Mouse (Mus musculus) large intestine, adult 2 months (tissue): Measurements from ENCODE around the gene Ung. TPM values are rescaled to one million over a fixed set of nuclear protein-coding genes. Genes with fewer than 3 reads are reported as not detected.

ENCODE experiments used
- DNase-seq: peaks from one replicate; pipeline ENCODE4 v3.0.0-alpha.2; 2012; ENCODE audit warnings: low read depth, low spot score
- WGBS: fragments of 180-500 bp; shearing (Covaris S2); methylation state at CpG from one replicate; pipeline ENCODE4 v1.1.7; 2018; 5-methylcytosine and 5-hydroxymethylcytosine counted together
- polyA plus RNA-seq: library from polyadenylated mRNA; depleted of rRNA; stranded (reverse); fragments of >200 nt; gene quantifications from 2 replicates; pipeline ENCODE4 v1.2.3, GENCODE M21; 2012; rRNA removed

Ung gene
- 10.5 and 11.7 TPM in 2 replicates for polyA plus RNA-seq

- WGBS: 1% methylated on average over 29 of the region's 29 CpGs
Measured at GRCm38 (mm10) chr5:114130211-114130605, at the start of gene Ung. Ung (plus strand) TSS chr5:114130386.

GRCm38 (mm10) chr5:114085501-114085900 is 44.7 kb upstream of the Ung start:
- WGBS: 78% methylated on average over 14 of the region's 14 CpGs
- DNase-seq: no peak

More at GRCm38 (mm10) chr5:114130211-114130605, at the start of gene Ung:
- no peak for DNase-seq

- no peak for DNase-seq
- 55% methylated on average over 12 of the region's 12 CpGs for WGBS
Measured at GRCm38 (mm10) chr5:114087875-114088480, 42.2 kb upstream of the Ung start.

- no peak for DNase-seq
- 32% methylated on average over 7 of the region's 7 CpGs for WGBS
Measured at GRCm38 (mm10) chr5:114090421-114091013, 39.7 kb upstream of the Ung start.

GRCm38 (mm10) chr5:114091057-114091807 is 39.0 kb upstream of the Ung start, which contains the start of gene Svop:
Svop (minus strand) TSS chr5:114091570.
- DNase-seq: no peak
- 3% methylated on average over 40 of the region's 40 CpGs for WGBS

GRCm38 (mm10) chr5:114099709-114100389 is 30.3 kb upstream of the Ung start:
- 8% methylated on average over 36 of the region's 37 CpGs for WGBS

GRCm38 (mm10) chr5:114100390-114101099 is 29.6 kb upstream of the Ung start:
- no peak for DNase-seq
- WGBS: 3% methylated on average over 62 of the region's 64 CpGs

More at GRCm38 (mm10) chr5:114099709-114100389, 30.3 kb upstream of the Ung start:
- peak; percentile 47 for DNase-seq

- no peak for DNase-seq
- 74% methylated on average over 4 of the region's 4 CpGs for WGBS
Measured at GRCm38 (mm10) chr5:114101873-114102272, 28.3 kb upstream of the Ung start.

GRCm38 (mm10) chr5:114102807-114103206 is 27.4 kb upstream of the Ung start:
- no peak for DNase-seq
- WGBS: 83% methylated on average over 1 of the region's 1 CpGs

GRCm38 (mm10) chr5:114106391-114106935 is 23.7 kb upstream of the Ung start:
- no peak for DNase-seq
- WGBS: 84% methylated on average over 16 of the region's 16 CpGs

GRCm38 (mm10) chr5:114113334-114113733 is 16.9 kb upstream of the Ung start:
- 84% methylated on average over 6 of the region's 6 CpGs for WGBS
- DNase-seq: no peak

GRCm38 (mm10) chr5:114115030-114115429 is 15.2 kb upstream of the Ung start:
- no peak for DNase-seq
- 78% methylated on average over 5 of the region's 5 CpGs for WGBS

GRCm38 (mm10) chr5:114116586-114116985 is 13.6 kb upstream of the Ung start:
- 53% methylated on average over 7 of the region's 7 CpGs for WGBS
- no peak for DNase-seq

- DNase-seq: no peak
- 86% methylated on average over 4 of the region's 4 CpGs for WGBS
Measured at GRCm38 (mm10) chr5:114119806-114120205, 10.4 kb upstream of the Ung start.

- 94% methylated on average over 3 of the region's 3 CpGs for WGBS
- DNase-seq: no peak
Measured at GRCm38 (mm10) chr5:114126008-114126407, 4.2 kb upstream of the Ung start.

- no peak for DNase-seq
- WGBS: 89% methylated on average over 7 of the region's 7 CpGs
Measured at GRCm38 (mm10) chr5:114126499-114127244, 3.5 kb upstream of the Ung start.

GRCm38 (mm10) chr5:114127374-114128349 is 2.5 kb upstream of the Ung start, which contains the start of gene Alkbh2:
Alkbh2 (minus strand) TSS chr5:114128218.
- 1% methylated on average over 69 of the region's 69 CpGs for WGBS
- no peak for DNase-seq
